Mouse (Mus musculus) cerebellum, adult 18-20 months (tissue): ENCODE data around the gene Rpl32.

Experiments
- DNase-seq, 2 experiments: peaks; one replicate each; pipeline ENCODE4 v3.0.0; 2021

The Rpl32 gene

GRCm38 (mm10) chr6:115761995-115762756 lies 46.4 kb downstream of the Rpl32 start, which contains the start of gene Tmem40:
Gene Tmem40 (minus strand): TSS chr6:115762410.
- DNase-seq = no peak

- DNase-seq = no peak
These were observed 47.6 kb downstream of the Rpl32 start for GRCm38 (mm10) chr6:115760982-115761381.

- DNase-seq = no peak
These were observed 48.4 kb downstream of the Rpl32 start for GRCm38 (mm10) chr6:115760137-115760536.

- DNase-seq = no peak
These were observed 49.1 kb downstream of the Rpl32 start for GRCm38 (mm10) chr6:115759461-115759860.

- DNase-seq = no peak
These were observed 49.5 kb downstream of the Rpl32 start for GRCm38 (mm10) chr6:115758981-115759435.

GRCm38 (mm10) chr6:115755536-115755935 lies 53.0 kb downstream of the Rpl32 start:
- DNase-seq = no peak
